Comparison of ENCODE assay signal across 10 mouse cellular contexts in genomic region chr13:45922467-45922866, GRCm38 (mm10). TPM values are rescaled to one million over a fixed set of nuclear protein-coding genes. Genes with fewer than 3 reads are reported as not detected.
A peak's percentile ranks its signal among the peaks of the same experiment; 100 is the strongest.
DNase-seq lines count a peak whose midpoint lies in the region; ATAC-seq and TF ChIP-seq lines count a peak whose summit lies in the region.
"Had no signal": no experiment of that assay in that cellular context is flagged by ENCODE, and none has a peak within 500 bp of the region (broad histone marks: within the 10 kb centered on the region; RNA-seq: fewer than 3 reads in every experiment).

No protein-coding gene starts in this region.

- H3K27me3 ChIP-seq in heart, embryonic 10.5 days (ENCODE audit: insufficient read depth, poor library complexity, severe bottlenecking) = no peaks in the 10 kb centered on the region
- no peaks in the 10 kb centered on the region for H3K27me3 ChIP-seq in lung, postnatal 0 days (replicated peaks; ENCODE audit: insufficient read depth, low read length)

- no peak for TF ChIP-seq CTCF in lung, postnatal 0 days (IDR thresholded peaks at IDR 0.05)

- no peak overlapping the region for H3K27ac ChIP-seq in heart, embryonic 10.5 days
- H3K27ac ChIP-seq in lung, postnatal 0 days (ENCODE audit: low read length) = no peak overlapping the region
- H3K27ac ChIP-seq: hindbrain, embryonic 14.5 days had no signal

- H3K4me2 ChIP-seq in lung, postnatal 0 days (replicated peaks; ENCODE audit: low read depth, low read length) = peak overlapping the region; percentile 14; the same call in 1 of the 2 replicates
- H3K4me2 ChIP-seq: hindbrain, embryonic 14.5 days had no signal

- ATAC-seq in activated CD4-positive, CD25-positive, alpha-beta regulatory T cell, adult 4 months = peak; percentile 70
- ATAC-seq in lung, postnatal 0 days = peak; percentile 95
- ATAC-seq: forebrain, postnatal 0 days had no signal

- 79% methylated on average over 9 of the region's 9 CpGs for WGBS in heart, embryonic 10.5 days
- WGBS in lung, postnatal 0 days = 8% methylated on average over 9 of the region's 9 CpGs

- no peak overlapping the region for H3K9ac ChIP-seq in lung, postnatal 0 days (replicated peaks; ENCODE audit: low read depth)
- H3K9ac ChIP-seq: forebrain, postnatal 0 days; hindbrain, embryonic 14.5 days had no signal

- TF ChIP-seq EP300 in lung, postnatal 0 days (IDR thresholded peaks at IDR 0.05) = peak; percentile 85

- DNase-seq in heart, postnatal 4 days = peak; percentile 27
- no peak for DNase-seq in heart, embryonic 10.5 days (ENCODE audit: low spot score)
- DNase-seq in lung, postnatal 0 days (ENCODE audit: low spot score) = peak; percentile 94
- peak; percentile 36 to 65 for DNase-seq in thymus, adult 18-20 months
- DNase-seq in layer of hippocampus, adult 8-10 months (ENCODE audit: low spot score in 2 of 2) = no peak
- no peak for DNase-seq in cerebellum, postnatal 10 days
- no peak for DNase-seq in cerebellum, adult 9-11 months
- DNase-seq: forebrain, postnatal 0 days had no signal

- H3K36me3 ChIP-seq in heart, embryonic 10.5 days = no peaks in the 10 kb centered on the region
- H3K36me3 ChIP-seq in lung, postnatal 0 days (ENCODE audit: insufficient read depth, low read length) = no peaks in the 10 kb centered on the region

- peaks cover 5% of the 10 kb centered on the region for H3K4me1 ChIP-seq in heart, embryonic 10.5 days
- no peaks in the 10 kb centered on the region; the same call in 1 of the 2 replicates for H3K4me1 ChIP-seq in lung, postnatal 0 days (ENCODE audit: insufficient read depth, low read depth, low read length)

- no peak overlapping the region for H3K4me3 ChIP-seq in heart, embryonic 10.5 days
- no peak overlapping the region for H3K4me3 ChIP-seq in lung, postnatal 0 days (ENCODE audit: low read depth, low read length)

- H3K9me3 ChIP-seq in heart, embryonic 10.5 days = no peaks in the 10 kb centered on the region
- H3K9me3 ChIP-seq in lung, postnatal 0 days (ENCODE audit: low read length) = no peaks in the 10 kb centered on the region

RNA-seq across cellular contexts. Expression of gene Atxn1, which starts 42.3 kb away (rescaled TPM):
- 10 to 100 TPM; 44.4 to 45.6 TPM for total RNA-seq in heart, postnatal 4 days (2021)
- 3.9 and 6.2 TPM in 2 replicates for polyA plus RNA-seq in heart, embryonic 10.5 days (2016; fragmentation: Nextera tagmentation; extraction: Ambion mirVana)
- 10 to 100 TPM; 28.1 to 32.9 TPM for polyA plus RNA-seq in activated CD4-positive, CD25-positive, alpha-beta regulatory T cell, adult 4 months (2017; shearing (Covaris generic))
- 11.9 and 14.7 TPM in 2 replicates for polyA plus RNA-seq in lung, postnatal 0 days (2015; fragmentation: Nextera tagmentation; extraction: Ambion mirVana)
- total RNA-seq in layer of hippocampus, adult 8-10 months (2022) = 100 to 1,000 TPM; 123 to 159 (median 132) TPM

Comparison
In these comparisons a context has a peak if more than half of its experiments do, and no peak if none do; other contexts are left out.
1. DNase-seq: peak in heart, postnatal 4 days (single experiment), lung, postnatal 0 days (single experiment) and thymus, adult 18-20 months (2 of 2); none in heart, embryonic 10.5 days (single experiment), layer of hippocampus, adult 8-10 months (0 of 2), cerebellum, postnatal 10 days (0 of 2) and cerebellum, adult 9-11 months (single experiment).